Mouse (Mus musculus) skeletal muscle tissue, adult 2 months (tissue): ENCODE measurements around the gene Ccdc34.

Experiments used
- DNase-seq: peaks from one replicate; pipeline ENCODE4 v3.0.0-alpha.2; 2012; ENCODE audit warnings: low read depth, low spot score

Gene Ccdc34

DNA sequence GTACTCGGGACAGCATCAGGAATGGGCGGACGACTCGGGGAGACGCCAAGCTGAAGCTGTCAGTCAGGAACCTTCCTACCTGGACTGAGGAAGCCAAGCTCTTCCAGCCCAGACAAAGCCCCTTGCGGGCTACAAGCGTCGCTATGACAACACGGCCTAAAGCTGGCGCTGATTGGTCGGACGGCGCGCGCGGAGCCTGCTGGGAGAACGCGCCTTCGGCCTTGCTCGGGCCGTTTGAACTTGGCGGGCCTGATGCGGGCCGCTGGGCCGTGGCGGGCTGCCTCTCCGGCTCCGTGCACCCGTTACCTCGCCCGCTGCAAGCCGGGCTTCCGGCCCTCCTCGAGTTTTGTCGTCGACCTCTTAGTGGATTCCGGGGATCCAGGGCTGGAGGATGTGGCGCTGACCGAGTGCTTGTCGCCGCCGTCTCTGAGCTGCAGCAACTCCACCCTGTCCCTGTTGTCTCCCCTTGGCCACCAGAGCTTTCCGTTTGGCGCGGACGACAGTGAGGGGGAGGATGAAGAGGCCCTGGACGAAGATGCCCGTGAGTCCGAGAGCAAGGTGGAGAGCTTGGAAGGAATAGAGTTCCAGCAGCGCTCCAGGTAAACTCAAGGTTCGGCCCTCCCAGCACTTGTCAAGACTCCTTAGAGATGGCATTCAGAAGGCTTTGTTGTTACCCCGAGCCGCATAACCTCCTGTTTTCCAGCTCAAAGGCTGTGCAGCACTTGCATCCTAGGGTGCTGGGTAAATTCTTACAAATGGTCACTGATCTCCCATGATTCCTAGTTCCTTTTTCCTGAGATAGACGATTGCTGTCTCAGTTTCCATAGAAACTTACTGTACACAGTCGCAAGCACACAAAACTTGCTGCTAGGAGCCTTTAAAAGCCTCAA is at the start of gene Ccdc34:
Gene Ccdc34 (plus strand): TSS at position 202 of the 890 bp plus-strand sequence.
- DNase-seq = peak; percentile 84

DNA sequence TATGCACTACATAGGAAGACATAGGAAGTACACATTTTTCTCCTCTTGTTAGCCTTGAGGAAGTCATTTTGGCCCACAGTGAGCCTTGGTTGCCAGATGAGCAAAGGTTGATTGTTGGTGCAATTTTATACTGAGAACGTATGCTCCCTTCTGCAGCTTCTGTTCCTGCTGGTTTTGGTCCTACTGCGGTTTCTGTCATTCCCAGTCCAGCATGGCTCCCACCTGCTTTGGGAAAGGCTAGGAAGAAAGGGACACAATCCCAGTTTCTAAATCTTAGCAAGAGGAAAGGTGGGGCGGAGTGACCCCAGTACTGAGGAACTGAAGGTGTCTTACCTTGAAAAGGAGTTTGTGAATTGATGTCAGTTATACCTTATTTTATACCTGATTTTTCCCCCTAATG is 48.2 kb upstream of the Ccdc34 start:
- DNase-seq = no peak

DNA sequence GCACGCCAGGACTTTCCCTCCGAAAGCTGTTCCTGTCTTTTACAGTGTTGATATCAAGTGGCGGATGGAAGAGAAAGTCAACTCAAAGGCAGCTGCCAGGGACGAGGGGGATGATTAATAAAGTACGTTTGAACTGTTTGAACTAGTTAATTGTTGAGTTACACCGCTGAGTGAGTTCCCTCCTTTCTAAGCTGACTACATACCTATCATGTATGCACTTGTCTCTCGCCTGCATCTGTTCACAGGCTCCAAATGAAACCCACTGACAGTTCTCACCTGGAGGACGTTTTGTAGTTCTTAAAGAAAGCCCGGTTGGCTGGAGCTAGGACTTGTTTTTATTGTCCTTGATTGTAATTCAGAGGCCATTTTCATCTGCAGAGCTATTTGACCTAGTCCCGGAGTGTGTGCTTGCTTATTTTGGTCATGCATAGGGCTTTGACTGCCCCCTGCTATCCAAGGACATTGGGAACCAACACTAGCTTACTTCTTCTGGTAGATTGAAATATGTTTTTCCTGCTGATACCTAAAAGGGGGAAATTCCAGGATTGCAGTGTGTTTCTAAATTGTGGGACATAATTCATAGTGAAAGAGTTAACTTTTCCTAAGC is 47.6 kb upstream of the Ccdc34 start:
- no peak for DNase-seq

DNA sequence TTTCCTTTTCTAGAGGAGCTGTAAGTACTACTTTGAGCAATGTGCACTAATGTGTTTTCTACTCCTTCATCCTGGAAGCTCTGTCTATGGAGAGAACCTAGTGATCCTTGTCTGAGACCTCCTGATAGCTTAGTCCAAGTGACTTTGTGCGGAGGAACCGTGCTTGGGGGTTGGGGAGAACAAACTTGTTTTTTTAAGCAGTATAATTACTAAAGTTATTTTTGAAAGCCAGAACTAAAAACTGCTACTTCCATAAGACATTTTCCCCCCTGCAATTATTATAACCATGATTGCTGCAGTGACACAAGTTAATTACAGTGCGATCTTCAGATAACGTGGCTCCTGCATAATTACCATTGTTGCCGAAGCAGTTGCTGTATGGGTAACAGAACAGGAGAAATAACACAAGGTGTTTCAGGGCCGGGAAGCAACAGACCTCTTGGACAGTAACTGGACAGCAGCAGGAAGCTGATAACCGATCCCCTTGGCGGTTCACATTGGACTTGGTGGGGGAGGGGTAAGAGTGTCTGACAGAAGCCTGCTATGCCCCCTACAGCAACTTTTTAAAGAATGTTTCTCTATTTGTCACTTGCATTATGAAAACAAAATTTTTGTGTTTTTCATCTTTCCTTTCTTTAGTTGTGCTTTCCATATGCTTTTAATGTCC is 46.7 kb upstream of the Ccdc34 start:
- DNase-seq = peak; percentile 27

DNA sequence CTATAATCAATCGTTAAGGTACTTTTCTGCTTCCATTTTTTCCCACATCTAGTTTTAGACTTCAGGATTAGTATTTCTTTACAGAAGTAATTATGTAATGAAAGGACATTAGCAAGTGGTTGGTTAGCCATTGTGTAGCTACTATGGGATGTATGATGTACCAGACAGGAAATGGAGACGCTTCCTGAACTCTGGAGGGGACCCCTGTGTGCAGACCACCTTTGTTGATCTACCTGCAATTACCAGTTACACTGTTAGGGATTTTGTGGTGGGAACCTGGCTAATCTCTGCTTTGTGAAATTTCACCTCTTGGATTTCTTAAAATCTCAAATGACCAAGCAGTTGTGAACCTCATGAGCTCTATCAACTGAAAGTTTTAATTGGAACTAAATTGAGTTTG is 45.3 kb upstream of the Ccdc34 start:
- DNase-seq = no peak

DNA sequence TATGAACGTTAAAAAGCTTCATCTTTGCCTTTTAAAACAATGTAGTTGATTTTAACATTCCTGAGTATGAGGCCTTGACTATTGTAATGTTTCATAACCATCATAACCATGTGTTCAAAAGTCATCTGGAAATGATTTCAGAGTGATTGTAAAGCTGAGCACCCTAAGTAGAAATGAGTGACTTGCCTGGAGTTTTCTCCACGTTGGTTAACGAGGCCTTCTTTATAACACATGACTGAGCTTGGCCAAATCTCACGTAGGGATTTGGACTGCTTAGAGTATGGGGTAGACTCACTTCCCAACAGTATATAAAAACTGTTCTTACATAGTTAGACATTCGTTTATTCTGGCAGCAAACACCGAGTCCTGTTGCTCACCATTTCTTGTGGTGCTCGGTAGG is 44.7 kb upstream of the Ccdc34 start:
- no peak for DNase-seq

DNA sequence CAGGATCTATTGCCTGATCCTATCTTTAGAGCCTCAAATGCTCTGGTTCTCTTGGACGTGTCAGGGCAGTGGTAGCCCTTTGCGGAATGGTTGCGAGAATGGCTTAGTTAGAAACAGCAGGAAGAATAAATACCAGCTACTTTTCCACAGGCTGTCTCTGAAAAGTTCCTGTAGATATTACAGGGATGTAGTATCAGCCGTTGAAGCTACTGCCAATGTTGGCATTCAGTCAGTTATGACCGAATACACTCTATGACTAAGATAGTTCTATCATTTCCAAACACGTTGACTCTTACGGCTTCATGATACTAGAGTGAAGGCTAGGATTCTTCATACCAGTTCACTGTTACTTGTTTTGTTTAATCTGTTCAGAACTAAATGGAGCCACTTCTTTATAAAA is 42.8 kb upstream of the Ccdc34 start:
- peak; percentile 45 for DNase-seq

DNA sequence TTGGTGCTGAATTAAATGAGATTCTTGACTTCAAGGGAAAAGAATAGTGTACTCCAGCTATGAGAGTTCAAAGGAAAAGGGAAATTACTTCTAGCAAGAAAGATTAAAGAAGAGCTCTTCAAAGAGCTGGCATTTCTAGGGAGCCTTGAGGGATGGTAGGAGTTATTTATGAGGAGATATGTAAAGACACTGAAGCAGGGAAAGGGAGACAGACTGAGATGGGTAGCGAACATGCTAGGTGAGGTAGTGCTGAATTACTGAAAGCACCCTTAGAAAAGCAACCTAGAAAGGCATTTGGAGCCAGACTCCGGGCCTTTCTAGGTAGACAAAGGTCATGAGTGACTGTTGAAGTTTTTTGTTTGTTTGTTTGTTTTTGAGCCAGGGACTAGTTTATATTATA is 41.4 kb upstream of the Ccdc34 start:
- no peak for DNase-seq

DNA sequence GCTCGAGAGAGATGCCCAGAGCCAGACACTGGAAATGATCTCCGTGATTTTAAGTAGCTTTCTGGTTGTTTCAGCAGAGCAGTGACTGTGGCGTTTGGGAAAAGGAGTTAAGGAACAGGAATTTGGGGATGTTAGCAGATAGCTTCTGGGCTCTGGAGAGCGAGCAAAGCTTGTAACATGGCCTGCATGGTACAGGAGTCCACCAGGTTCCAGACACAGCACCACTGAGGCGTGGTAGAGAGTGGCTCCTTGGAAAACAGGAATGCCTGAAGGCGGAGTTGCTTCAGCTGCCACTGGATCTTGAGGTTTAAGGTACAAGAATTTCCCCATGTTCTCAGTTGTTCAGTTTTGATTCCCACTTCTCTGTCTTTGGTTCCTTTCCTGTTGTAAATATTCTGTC is 40.3 kb upstream of the Ccdc34 start:
- DNase-seq = no peak

DNA sequence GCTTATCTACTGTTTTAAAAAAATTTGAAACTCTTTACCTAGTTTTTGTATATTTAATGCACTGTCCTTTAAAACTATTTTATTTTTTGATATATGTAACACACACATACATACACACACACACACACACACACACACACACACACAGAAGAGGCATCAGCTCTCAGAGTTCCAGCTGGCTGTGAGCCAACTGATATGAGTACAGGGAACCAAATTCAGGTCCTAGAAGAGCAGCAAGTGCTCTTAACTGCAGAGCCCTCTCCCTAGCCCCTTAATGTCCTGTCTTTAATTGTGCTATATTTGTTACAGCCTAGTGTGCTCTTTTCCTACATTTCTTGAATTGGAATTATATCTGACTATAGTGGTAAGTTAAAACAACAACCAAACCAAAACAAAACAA is 38.4 kb upstream of the Ccdc34 start:
- DNase-seq = no peak

DNA sequence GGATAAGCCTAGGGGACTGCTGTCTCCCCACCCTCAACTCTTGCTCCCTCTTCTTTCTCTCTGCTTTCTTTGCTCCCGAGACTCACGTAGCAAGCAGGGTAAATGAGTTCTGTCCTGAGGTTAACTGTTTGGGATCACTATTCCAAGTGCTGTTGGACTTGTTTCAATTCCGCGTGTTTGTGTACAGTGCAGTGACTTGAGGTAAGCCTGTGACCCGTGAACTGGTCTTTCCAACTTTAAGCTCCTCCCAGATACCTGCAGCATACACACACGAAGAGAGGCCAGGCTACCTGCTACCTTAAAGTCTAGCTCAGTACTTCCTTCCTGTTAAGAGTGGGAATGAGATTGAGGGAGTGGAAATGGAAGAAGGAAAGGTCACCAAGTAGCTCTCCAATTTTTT is 34.2 kb upstream of the Ccdc34 start:
- DNase-seq = no peak

DNA sequence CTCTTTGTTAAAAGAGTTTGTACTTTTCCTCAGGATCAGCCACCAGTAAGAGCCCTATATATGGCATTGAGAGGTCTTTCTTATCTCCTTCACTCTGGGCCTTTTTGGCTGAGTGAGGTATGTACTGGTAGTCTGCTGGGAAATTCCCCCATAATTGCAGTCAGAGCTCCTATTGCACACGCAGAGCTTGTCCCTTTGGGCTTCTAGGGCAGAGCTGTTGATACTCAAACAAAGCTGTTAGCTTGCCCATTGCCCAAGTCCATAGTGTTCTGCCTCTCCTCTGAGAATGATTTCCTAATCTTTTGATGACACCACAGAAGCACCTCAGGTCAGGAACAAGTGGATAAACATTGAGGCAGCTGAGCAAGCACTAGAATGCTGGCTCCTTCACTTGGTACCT is 32.7 kb upstream of the Ccdc34 start:
- no peak for DNase-seq

DNA sequence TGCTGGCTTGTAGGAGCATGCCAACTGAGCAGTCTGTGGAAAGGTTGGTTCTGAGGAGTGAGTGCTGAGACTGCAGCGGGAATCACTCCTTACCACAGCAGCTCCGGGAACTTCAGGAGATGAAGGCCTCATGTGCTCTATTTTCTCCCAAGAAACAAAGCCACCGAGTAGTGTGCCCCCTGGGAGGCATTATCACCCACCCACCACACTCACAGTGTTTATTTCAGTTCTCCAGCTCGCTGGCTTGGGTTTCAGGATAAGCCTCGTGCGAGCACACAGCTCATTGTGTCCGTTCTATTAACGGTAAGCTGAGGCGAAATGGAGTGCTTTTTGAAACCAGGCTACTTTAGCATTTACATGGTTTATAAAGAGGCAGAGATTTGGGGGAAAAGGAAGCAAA is 32.1 kb upstream of the Ccdc34 start:
- DNase-seq = no peak

DNA sequence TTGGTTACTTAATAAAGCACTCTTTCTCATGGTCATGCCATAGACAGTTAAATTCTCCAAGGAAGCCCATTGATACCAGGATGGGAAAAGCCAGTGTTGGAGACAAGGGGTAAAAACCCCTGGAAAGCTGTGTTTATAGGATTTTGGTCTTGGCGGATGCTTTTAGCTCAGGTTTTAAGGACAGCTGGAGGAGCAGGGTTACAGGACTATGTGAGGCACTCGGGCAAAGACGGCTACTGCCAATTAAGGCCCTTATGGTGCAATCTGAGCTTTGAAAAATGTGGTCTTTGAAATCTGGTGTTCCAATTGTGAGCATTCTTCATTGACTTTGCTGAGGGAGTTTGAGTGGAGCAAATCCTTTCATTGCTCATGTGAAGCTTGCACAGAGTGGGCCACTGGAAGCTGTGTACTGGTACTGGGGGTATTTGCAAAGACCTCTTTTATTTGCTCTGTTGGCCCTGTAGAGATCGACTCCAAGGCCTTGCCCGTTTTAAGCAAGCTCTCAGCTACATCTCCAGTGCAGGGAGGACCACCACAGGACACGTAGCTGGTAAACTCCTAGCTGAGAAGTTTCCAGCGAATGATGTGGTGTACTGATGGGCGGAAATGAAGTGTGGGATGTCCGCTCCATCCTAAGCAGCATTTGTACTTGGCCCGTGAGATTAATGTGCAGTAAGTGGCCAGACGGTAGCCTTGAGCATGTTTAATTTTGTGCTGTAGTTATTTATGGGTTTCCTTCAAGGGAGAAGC is 31.4 kb upstream of the Ccdc34 start:
- DNase-seq = no peak

DNA sequence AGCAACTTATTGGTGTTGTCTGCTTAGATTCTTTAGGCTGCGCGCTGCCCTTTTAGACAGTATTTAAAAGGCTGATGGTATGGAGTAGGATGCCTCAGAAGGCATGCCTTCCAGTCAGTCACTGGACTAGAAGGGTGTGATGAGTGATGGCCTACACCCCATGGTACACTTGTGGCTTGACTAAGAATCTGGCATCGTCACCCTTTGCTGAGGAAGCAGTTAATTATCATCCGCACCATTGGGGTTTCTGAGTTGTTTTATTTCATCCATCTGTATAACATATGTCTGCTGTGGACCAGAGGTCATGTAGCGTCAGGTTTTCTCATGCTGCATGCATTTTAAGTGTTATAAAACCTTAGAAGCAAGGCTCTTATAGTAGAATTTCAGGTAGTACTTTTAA is 29.7 kb upstream of the Ccdc34 start:
- DNase-seq = no peak

DNA sequence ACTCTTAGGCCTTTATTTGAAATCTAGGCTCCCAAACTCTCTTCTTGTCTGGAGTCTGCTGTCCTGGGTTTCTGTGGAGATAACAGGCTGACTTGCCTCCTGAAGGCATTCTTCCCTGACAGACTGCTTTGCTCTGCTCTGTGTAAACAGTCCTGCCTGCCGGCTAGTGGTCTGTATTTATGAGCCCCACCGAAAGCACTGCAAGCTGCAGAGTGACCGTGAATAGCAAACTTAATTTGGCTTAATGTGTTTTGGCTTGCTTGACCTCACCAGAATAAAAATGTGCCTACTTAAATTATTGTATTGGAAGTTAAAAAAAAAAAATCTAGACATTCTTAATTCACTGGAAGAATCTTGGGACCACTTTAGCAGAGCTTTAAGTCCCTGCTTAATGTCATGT is 28.4 kb upstream of the Ccdc34 start:
- no peak for DNase-seq

DNA sequence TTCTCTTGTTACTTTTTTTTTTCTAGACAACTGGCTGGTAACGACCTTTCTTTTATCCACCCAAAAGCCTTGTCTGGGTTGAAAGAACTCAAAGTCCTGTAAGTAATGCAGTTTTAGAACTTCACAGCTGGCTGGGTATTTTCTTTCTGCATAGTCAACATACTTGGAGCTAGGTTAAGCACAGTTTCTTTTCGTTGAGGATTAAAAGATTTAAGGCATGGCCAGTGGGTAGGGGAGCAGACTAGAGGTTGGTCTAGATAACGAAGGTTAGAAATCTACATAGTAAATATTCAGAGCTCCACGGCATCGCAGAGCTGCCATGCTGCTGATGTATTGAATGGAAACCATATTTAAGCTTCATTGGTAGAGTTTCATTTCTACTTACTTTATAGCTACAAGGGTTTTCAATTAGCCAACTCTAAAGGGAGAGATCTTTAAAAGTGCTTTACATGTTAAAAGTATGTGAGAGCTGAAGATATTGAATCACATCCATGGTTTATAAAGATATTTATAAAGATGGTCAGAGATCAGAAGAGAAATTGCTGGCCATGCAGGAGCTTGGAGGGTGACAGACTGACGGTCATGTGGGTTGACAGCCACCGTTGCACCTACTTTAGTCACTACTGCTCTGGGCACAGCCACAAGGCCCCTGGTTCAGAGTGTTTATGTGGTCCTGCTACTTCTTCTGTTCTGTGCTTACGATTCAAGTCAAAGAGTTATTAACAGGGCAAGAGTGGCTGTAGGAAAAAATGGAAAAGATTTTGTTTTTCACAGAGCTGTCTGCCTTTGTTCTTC is 27.7 kb upstream of the Ccdc34 start:
- DNase-seq = no peak

DNA sequence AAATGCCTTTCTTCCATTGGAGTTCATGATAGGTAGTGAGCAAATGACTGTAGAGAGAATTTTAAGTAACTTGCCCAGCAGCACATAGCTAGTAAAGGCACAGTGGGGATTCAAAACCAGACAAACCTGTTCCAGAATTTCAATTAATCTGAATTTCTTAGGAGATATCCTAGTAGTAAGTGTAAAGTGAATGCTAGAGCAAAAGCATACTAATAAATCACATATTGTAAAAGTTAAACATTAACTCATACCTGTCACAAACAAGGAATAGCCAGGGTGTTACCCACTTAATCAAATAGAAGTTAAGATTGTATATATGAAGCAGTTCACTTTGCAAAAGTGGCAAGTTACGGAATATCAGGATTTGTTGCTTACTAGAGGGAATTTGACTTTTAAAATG is 25.9 kb upstream of the Ccdc34 start:
- DNase-seq = no peak

DNA sequence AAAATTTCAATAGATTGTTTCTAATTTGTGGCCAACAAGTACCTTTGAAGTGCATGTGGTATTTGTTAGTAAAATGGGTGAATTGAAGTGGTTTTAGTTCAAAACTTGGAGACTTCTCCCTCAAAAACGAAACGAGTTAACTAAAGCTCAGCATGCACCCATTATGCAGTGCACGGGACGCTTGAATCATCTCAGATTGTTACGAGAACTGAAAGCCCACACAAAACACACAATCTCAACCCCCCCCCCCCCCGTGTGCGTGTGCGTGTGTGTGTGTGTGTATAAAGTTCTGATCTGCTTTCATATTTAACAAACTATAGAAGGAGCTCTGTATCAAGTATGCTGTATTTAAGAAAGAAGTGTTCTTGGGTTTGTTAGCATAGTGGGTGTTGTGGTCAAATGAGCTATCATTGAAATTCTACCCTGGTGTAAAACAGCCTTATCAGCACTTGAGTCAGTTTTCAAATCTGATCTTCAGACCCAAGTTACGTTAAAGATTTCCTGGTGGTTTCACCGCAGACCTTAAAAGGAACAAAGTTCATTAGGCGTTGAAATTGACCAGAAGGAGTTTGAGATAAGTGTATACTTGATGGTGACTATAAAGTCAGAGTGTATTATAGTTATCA is 25.1 kb upstream of the Ccdc34 start:
- no peak for DNase-seq

DNA sequence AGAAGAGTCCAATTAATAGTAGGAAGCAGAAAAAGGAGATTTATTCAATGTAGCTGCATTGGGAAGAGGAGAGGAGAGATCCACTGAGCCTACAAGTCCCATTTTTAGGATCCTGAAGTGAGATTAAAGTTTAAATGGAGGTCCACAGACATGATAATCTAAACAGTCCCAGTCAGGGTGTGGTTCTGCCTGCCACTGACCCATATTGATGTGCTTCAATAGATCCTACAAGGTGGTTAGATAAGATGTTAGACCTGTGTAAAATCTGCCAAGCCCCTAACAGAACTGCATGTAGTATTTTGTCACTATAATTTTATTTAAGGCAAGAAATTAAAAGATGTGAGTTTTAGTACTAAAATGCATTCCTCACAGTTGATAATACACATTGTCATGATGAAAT is 24.2 kb upstream of the Ccdc34 start:
- no peak for DNase-seq

DNA sequence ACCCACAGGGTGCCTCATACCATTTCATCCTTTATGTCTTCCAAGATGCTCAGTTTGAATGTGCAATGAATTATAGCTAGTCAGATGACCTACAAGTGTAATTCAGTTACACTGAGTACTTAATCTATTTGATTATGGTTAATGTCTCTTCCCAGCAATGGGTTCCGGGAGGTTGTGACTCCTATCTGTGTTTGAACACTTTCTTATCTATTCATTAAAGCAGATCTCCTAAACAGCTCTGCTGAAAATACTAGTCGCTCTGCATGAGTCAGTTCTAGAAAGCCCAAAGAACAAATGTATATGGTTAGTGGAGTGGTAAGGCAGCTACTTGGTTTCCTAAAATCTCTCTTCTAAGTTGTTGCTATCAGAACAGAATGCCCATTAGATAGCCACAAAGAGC is 22.6 kb upstream of the Ccdc34 start:
- DNase-seq = no peak
